Mouse (Mus musculus) embryonic fibroblast, embryonic 13.5 days (primary cell): ENCODE data around the gene Fbrs. TPM values are rescaled to one million over a fixed set of nuclear protein-coding genes. Genes with fewer than 3 reads are reported as not detected.

Experiments used
- H3K27ac ChIP-seq: 2 replicates; pipeline ENCODE4 v1.5.1; 2012; ENCODE audit warnings: low read length, control low read depth, inconsistent platforms; ENCODE audit not compliant: insufficient read depth
- H3K4me1 ChIP-seq: 2 replicates; pipeline ENCODE4 v1.6.1; 2011; ENCODE audit warnings: low read length; ENCODE audit not compliant: control insufficient read depth, insufficient read depth
- H3K4me3 ChIP-seq: 2 replicates; pipeline ENCODE4 v1.5.1; 2011; ENCODE audit warnings: mild to moderate bottlenecking, control low read depth, low read length; ENCODE audit not compliant: insufficient read depth
- CTCF ChIP-seq: IDR thresholded peaks from 2 replicates; pipeline ENCODE4 v1.5.1; 2011; ENCODE audit warnings: mild to moderate bottlenecking, control low read depth, low read length, moderate library complexity, borderline replicate concordance; ENCODE audit not compliant: insufficient read depth
- POLR2A ChIP-seq: IDR thresholded peaks from 2 replicates; pipeline ENCODE4 v1.6.1; 2011; ENCODE audit warnings: low read depth, mild to moderate bottlenecking, control low read depth, low read length, moderate library complexity
- polyA plus RNA-seq: library from polyadenylated mRNA; stranded (reverse); fragments of >200 nt; gene quantifications from 2 replicates; pipeline ENCODE4 v1.2.4, GENCODE M21; 2011; ENCODE audit warnings: low read depth; ENCODE audit not compliant: missing spikeins, insufficient read length

Gene Fbrs
- polyA plus RNA-seq, 1 experiment, result 54.2 TPM

DNA sequence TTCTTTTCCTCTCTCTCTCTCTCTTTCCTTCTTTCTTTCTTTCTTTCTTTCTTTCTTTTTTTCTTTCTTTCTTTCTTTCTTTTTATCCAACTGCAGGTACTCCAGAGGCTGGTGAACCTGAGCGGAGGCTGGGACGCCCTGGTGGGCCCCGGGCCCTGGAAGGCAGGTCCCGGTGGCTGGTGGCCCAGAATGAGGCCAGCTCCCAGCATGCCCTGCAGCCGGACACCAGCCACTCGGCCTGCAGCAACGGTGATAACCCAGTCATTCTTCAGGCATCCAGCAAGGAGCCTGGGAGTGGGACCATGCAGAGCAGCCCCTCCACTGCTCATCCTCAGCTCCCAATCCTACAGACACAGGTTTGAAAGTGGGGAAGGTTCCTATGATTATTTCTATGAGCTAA is 36.8 kb downstream of the Fbrs start:
- no peak overlapping the region for H3K4me3 ChIP-seq
- no peak overlapping the region for H3K27ac ChIP-seq
- peaks cover 2% of the 10 kb centered on the region; the same call in 1 of the 2 replicates for H3K4me1 ChIP-seq
- TF ChIP-seq POLR2A (no peak), CTCF (no peak)

DNA sequence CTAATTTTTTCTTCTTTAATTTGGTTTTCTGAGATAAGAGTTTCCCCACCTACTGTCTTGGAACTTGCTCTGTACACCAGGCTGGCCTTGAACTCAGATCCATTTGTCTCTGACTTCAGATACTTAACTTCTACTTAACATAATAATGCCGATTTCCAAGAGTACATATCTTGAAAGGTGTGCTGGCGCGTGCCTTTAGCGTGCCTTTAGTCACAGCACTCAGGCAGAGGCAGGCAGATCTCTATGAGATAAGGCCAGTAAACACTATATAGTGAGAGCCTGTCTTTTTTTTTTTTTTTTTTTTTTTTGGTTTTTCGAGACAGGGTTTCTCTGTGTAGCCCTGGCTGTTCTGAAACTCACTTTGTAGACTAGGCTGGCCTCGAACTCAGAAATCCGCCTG is 37.3 kb downstream of the Fbrs start:
- peaks cover 2% of the 10 kb centered on the region; the same call in 1 of the 2 replicates for H3K4me1 ChIP-seq
- no peak overlapping the region for H3K27ac ChIP-seq
- H3K4me3 ChIP-seq, result no peak overlapping the region
- TF ChIP-seq CTCF, result no peak
- TF ChIP-seq POLR2A, result no peak

DNA sequence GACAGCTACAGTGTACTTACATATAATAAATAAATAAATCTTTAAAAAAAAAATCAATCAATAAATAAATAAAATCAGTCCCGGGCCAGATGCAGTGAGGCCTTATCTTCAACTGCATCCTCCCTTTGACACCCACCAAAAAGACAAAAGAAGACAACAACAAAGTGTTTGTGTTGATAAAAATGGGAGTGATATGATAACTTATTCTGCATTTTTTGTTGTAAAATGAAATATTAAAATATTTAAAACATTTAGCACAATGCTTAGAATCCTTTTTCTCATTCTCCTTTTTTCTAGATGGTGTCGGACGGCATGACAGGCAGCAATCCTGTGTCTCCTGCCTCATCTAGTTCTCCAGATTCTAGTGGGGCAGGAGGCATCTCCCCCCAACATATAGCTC is 40.3 kb downstream of the Fbrs start, which contains the start of gene Gm42715:
Gene Gm42715 (plus strand): TSS at position 301 of the 400 bp plus-strand sequence.
- no peak within 1 kb of the TSS for H3K27ac ChIP-seq
- H3K4me1 ChIP-seq, result no peaks in the 10 kb centered on the region; the same call in 1 of the 2 replicates
- H3K4me3 ChIP-seq, result no peak within 1 kb of the TSS
- no peak for TF ChIP-seq CTCF
- TF ChIP-seq POLR2A, result no peak

Other genes starting within 250 kb of the Fbrs start
- 11.0 and 12.4 TPM in 2 replicates for gene Zfp553, start 246.1 kb upstream of the Fbrs start, polyA plus RNA-seq
- gene Sept1, start 246.1 kb upstream of the Fbrs start, polyA plus RNA-seq, result 3.9 and 4.2 TPM in 2 replicates
- 21.3 and 24.3 TPM in 2 replicates for gene Zfp771, start 234.9 kb upstream of the Fbrs start, polyA plus RNA-seq
- gene Dctpp1, start 218.5 kb upstream of the Fbrs start, polyA plus RNA-seq, result 29.0 and 30.6 TPM in 2 replicates
- gene Sephs2, start 205.1 kb upstream of the Fbrs start, polyA plus RNA-seq, result 25.9 and 29.4 TPM in 2 replicates
- 0.20 and 0.56 TPM in 2 replicates for gene Itgal, start 182.9 kb upstream of the Fbrs start, polyA plus RNA-seq
- gene Zfp768, start 133.6 kb upstream of the Fbrs start, polyA plus RNA-seq, result 18.4 and 20.7 TPM in 2 replicates
- 4.5 and 7.0 TPM in 2 replicates for gene Zfp747, start 103.1 kb upstream of the Fbrs start, polyA plus RNA-seq
- gene 9130019O22Rik, start 92.0 kb upstream of the Fbrs start, polyA plus RNA-seq, result 1.6 and 2.1 TPM in 2 replicates
- 5.3 and 7.1 TPM in 2 replicates for gene E430018J23Rik, start 85.6 kb upstream of the Fbrs start, polyA plus RNA-seq
- 3.3 and 5.0 TPM in 2 replicates for gene Zfp764, start 72.4 kb upstream of the Fbrs start, polyA plus RNA-seq
- gene Zfp688, start 57.1 kb upstream of the Fbrs start, polyA plus RNA-seq, result 9.6 and 11.0 TPM in 2 replicates
- 1.8 and 3.2 TPM in 2 replicates for gene Zfp689, start 30.0 kb upstream of the Fbrs start, polyA plus RNA-seq
- gene Prr14, start 19.6 kb upstream of the Fbrs start, polyA plus RNA-seq, result 73.6 and 83.0 TPM in 2 replicates
- 63.8 and 64.6 TPM in 2 replicates for gene Srcap, start 32.8 kb downstream of the Fbrs start, polyA plus RNA-seq
- gene Gm42715, start 40.4 kb downstream of the Fbrs start, polyA plus RNA-seq, result 10.3 and 12.0 TPM in 2 replicates
- gene Tmem265, start 82.2 kb downstream of the Fbrs start, polyA plus RNA-seq, result not detected in 2 replicates
- 29.6 and 31.2 TPM in 2 replicates for gene Phkg2, start 94.1 kb downstream of the Fbrs start, polyA plus RNA-seq
- gene Ccdc189, start 109.4 kb downstream of the Fbrs start, polyA plus RNA-seq, result 1.5 and 3.6 TPM in 2 replicates
- 34.2 and 34.6 TPM in 2 replicates for gene Rnf40, start 109.6 kb downstream of the Fbrs start, polyA plus RNA-seq
- 9.3 and 14.9 TPM in 2 replicates for gene Zfp629, start 136.6 kb downstream of the Fbrs start, polyA plus RNA-seq
- 53.2 and 57.0 TPM in 2 replicates for gene Bcl7c, start 229.7 kb downstream of the Fbrs start, polyA plus RNA-seq
- 14.9 and 27.8 TPM in 2 replicates for gene Ctf1, start 233.5 kb downstream of the Fbrs start, polyA plus RNA-seq